Mouse (Mus musculus): ENCODE measurements around the gene Atf5.

The Atf5 gene

GRCm38 (mm10) chr7:44850146-44850545, 33.7 kb upstream of the Atf5 start:
- DNase-seq (ENCODE audit: low spot score): no peak

DNA sequence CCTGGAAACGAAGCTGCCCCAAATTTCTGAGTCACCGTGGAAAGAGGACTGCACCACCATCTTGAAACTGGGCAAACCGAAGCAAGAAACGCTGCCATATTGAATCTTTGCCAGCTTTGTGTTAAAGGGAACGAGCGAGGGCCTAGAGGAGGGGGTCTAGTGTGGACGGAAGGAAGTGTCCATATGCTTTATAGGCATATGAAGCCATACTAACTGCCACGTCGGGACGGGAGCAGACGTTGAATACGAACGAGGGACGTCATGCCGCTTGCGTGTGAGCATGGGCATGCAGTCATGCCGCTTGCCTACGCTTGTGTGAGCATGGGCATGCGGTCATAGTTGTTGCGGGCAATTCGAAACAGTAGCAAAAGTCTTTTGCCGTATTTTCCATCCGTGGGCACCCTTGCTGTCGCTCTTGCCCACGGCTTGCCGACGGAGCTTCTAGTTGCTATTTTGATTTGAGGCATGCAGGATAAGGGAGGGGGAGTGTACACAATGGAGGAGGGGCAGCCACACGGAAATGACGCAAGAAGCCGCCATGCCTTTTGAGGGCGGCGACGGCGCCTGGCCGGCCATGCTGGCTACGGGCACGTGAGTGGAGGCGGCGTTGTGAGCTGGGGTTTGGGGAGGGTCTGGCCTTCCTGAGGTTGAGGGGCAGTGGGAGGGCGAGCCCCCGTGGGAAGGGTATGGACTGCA, 33.1 kb upstream of the Atf5 start:
- peak; percentile 91 for DNase-seq (ENCODE audit: low spot score)

GRCm38 (mm10) chr7:44848561-44849415, 32.3 kb upstream of the Atf5 start, which contains the start of the genes Akt1s1 and Tbc1d17:
Gene Akt1s1, plus strand, starts transcription at chr7:44848991.
Gene Tbc1d17, minus strand, starts transcription at chr7:44849079.
- DNase-seq (ENCODE audit: low spot score): peak; percentile 99

DNA sequence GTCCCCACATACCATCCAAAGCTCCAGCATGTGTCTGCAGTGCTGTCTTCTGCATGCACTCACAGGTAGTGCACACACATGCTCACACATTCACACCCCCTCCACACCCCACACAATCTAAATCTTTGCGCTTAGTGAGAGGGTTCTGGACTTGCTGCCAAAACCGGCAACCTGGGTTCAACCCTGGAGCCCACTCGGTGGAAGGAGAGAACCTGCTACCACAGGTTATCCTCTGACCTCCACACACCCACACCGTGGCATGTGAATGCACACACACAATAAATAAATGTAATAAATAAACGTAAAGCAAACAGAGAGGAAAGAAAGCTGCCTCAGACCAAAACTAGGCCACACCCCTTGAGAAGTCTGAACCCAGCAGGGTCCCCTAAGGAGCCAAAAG, 31.3 kb upstream of the Atf5 start:
- DNase-seq (ENCODE audit: low spot score): no peak

DNA sequence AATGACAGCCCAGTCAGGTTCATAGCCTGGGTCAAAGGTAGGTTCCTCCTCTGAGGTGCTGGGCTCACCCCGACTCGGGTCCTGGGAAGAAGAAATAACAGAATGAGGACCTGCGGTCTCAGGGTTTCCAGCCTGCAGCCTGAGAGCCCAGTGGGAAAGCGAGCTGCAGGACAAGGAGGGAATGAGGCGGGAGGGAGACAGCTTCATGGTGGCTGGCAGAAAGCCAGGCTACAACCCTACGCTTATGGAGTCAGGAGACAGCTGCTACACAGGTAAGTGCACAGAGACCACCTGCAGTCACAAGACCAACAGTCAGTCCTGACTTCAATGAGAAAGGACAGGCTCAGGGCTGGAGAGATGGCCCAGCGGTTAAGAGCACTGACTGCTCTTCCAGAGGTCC, 30.3 kb upstream of the Atf5 start:
- DNase-seq (ENCODE audit: low spot score): no peak

DNA sequence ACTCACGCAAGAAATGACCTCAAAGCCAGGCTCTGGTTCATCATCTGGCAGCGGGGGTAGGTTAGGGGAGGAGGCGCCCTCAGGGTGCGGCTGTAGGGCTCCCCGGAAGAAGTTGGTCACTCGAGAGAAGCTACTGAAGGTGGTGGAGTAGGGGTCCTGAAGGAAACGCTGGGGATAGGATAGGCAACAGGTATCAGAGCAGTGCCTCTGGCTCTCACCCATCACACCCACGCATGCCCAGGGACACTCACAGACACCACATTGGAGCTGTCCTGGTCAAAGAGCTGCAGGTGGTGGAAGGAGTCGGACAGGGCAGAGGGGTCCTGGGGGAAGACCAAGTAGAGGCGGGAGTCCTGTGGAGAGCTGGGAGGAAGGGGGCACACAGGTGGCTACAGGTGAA, 28.5 kb upstream of the Atf5 start:
- no peak for DNase-seq (ENCODE audit: low spot score)

- no peak for DNase-seq (ENCODE audit: low spot score)
Observed at GRCm38 (mm10) chr7:44841825-44842463, 25.5 kb upstream of the Atf5 start.

DNA sequence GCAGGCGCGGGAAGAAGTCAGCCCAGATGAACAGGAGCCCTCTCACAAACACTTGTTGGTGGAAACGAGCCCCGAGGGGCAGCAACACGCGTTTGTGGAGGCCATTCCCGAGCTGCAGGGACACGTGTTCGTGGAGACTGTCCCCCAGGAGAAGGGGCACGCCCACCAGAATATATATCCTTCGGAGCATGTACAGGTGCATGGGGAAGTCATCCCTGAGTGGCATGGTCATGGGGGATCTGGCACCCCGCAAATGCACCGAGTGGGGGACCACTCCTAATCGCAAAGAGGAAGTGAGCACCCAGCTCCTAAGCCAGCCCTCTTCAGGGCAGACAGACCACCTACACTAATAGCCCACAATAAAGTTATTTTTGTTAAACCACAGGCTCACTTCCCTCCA, 24.0 kb upstream of the Atf5 start:
- no peak for DNase-seq (ENCODE audit: low spot score)

GRCm38 (mm10) chr7:44839491-44840191, 23.2 kb upstream of the Atf5 start:
- DNase-seq (ENCODE audit: low spot score): peak; percentile 72

DNA sequence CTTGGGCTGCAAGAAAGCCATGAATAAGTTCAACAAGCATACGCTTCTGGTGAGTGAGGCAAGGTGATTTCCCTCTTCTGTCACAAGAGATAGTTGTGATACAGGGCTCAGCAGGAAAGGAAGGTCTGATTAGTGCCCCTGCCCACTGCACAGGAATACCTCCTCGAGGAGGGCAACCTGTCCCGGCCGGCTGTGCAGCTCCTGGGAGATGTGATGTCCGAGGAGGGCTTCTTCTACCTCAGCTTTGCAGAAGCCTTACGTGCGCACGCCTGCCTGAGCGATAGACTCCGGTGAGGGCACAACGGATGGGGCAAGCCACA, 22.7 kb upstream of the Atf5 start:
- DNase-seq (ENCODE audit: low spot score): no peak

DNA sequence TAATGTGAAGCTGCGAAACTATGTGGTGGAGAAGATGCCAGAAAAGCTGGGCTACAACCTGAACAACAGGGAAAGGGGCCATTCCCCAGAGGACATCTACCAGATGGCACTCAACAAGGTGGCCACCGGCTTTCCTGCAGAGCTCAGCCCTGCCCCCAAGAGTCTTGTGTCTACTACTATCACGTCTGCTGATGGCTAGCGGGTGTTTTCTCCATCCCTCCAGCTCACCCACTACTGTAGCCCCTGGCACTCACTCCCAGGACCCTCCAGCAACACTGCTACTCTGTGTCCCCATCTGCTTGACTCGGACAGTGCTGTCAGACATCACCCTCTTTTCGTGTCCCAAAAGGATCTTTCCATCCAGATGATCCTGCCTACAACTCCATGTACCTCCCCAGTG, 21.6 kb upstream of the Atf5 start:
- DNase-seq (ENCODE audit: low spot score): no peak

GRCm38 (mm10) chr7:44836423-44837053, 20.1 kb upstream of the Atf5 start:
- no peak for DNase-seq (ENCODE audit: low spot score)

DNA sequence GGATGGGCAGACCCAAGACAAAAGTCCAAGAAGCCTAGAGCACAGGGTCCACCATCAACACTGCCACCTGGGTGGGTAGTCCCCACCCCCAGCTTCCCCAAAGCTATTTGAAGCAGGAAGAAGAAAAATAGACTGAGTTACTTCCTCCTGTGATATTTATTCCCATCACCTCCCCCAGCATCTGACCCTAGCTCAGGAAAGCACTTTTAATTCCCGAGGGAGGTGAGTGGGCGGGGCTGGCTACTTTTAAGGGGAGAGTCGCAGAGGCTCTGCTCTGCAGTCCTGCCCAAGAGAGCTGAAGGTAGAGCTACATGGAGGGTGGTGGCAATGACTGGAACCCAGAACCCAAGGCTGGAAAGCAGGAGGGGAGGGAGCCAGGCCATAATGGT, 19.6 kb upstream of the Atf5 start:
- DNase-seq (ENCODE audit: low spot score): no peak

DNA sequence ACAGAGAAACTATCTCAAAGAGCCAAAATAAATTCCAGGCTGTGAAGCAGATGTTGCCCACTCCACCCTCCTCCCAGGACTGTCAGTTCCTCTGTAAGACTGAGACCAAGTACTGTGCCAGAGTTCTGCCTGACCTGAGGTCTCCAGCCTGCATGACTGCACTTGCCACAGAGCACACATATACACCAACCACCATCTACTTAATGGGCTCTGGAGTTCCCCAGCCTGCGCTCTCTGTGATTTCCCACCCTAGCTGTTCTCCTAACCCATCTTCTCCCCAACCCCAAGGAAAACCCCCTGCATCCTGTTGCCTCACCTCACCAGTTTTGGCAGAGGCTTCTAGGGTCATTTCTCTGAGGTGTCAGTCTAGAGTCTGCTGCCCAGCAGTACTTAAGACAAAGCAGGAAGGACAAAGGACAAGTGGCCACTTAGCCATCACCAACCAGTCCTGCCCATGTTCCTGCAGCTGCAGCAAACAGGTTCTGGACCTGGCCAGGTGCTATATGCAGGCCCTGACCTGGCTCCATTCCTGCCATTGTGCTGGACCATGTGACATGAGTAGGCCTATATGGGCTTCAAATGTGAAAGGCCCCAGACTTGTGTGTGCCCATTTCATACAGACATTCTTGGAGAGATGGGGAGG, 19.0 kb upstream of the Atf5 start:
- no peak for DNase-seq (ENCODE audit: low spot score)

- DNase-seq (ENCODE audit: low spot score): no peak
Observed at GRCm38 (mm10) chr7:44832763-44833162, 16.3 kb upstream of the Atf5 start.

DNA sequence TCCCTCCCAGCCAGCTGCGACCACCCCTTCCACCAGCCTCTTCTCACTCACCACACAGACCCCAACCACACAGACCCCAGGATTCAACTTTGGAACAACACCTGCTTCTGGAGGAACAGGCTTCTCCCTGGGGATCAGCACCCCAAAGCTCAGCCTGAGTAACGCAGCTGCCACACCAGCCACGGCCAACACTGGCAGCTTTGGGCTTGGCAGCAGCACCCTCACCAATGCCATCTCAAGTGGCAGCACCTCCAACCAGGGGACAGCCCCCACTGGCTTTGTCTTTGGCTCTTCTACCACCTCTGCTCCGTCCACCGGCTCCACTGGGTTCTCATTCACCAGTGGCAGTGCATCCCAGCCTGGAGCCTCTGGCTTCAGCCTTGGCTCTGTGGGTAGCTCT, 12.2 kb upstream of the Atf5 start:
- DNase-seq (ENCODE audit: low spot score): no peak

- no peak for DNase-seq (ENCODE audit: low spot score)
Observed at GRCm38 (mm10) chr7:44826771-44827170, 10.3 kb upstream of the Atf5 start.

- peak; percentile 80 for DNase-seq (ENCODE audit: low spot score)
Observed at GRCm38 (mm10) chr7:44824872-44825271, 8.4 kb upstream of the Atf5 start.

- no peak for DNase-seq (ENCODE audit: low spot score)
Observed at GRCm38 (mm10) chr7:44823409-44823808, 7.0 kb upstream of the Atf5 start.

GRCm38 (mm10) chr7:44821666-44822448, 5.4 kb upstream of the Atf5 start:
- no peak for DNase-seq (ENCODE audit: low spot score)

- DNase-seq (ENCODE audit: low spot score): no peak
Observed at GRCm38 (mm10) chr7:44820525-44820924, 4.1 kb upstream of the Atf5 start.

All from T-cell, adult 2 months (primary cell).